Mouse (Mus musculus) lung, postnatal 0 days (tissue): ENCODE results near the gene Srcin1.

ENCODE experiments used
- CTCF ChIP-seq: IDR thresholded peaks from 2 replicates; pipeline ENCODE4 v1.5.1; 2016; ENCODE audit warnings: antibody characterized with exemption, mild to moderate bottlenecking
- EP300 ChIP-seq: IDR thresholded peaks from 2 replicates; pipeline ENCODE4 v1.6.1; 2016; ENCODE audit warnings: antibody characterized with exemption, mild to moderate bottlenecking, control low read depth

DNA sequence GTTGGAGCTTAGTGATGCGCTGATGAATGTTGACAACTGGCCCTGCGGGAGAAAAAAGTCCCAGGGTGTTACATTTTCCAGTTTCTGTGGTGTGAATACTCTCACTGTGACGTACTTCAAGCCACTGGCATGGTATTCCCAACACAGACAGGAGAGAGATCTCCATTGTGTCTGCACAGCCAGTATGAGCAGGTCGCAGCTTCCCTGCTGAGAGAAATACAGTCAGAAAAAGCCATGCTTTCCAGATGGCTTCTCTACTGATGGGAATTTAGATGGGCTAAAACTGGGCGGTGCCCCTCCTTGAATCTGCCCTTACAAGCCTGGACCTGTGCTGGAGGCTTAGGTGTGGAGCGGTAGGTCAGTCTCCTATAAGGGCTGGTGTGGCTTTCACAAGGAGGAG is 104.7 kb downstream of the Srcin1 start:
- TF ChIP-seq CTCF (no peak), EP300 (no peak)
